Mouse (Mus musculus) kidney, embryonic 14.5 days (tissue): Measurements from ENCODE around the gene Dlg2. TPM values are rescaled to one million over a fixed set of nuclear protein-coding genes. Genes with fewer than 3 reads are reported as not detected.

Source experiments
- ATAC-seq: fragments of 200-750 bp; cut with Nextera tagmentation; 2 replicates; pipeline ENCODE4 v1.8.0; 2017; ENCODE audit warnings: moderate number of reproducible peaks, mild to moderate bottlenecking, moderate TSS enrichment, moderate library complexity; ENCODE audit not compliant: low FRiP score, low TSS enrichment
- H3K27ac ChIP-seq: fragments of 300-500 bp; sonication (generic); 2 replicates; pipeline ENCODE4 v1.5.1; 2014; ENCODE audit warnings: low read depth, mild to moderate bottlenecking, low read length, moderate library complexity, mixed read lengths
- H3K27me3 ChIP-seq: fragments of 300-500 bp; sonication (generic); 2 replicates; pipeline ENCODE4 v1.6.1; 2014; ENCODE audit warnings: mild to moderate bottlenecking, low read length; ENCODE audit not compliant: control insufficient read depth, insufficient read depth
- H3K36me3 ChIP-seq: fragments of 300-500 bp; sonication (generic); 2 replicates; pipeline ENCODE4 v1.6.1; 2014; ENCODE audit warnings: low read length, mixed read lengths; ENCODE audit not compliant: control insufficient read depth, insufficient read depth
- H3K4me1 ChIP-seq: fragments of 300-500 bp; sonication (generic); 2 replicates; pipeline ENCODE4 v1.6.1; 2014; ENCODE audit warnings: low read length, mixed read lengths; ENCODE audit not compliant: control insufficient read depth, insufficient read depth
- H3K4me2 ChIP-seq: fragments of 300-500 bp; sonication (generic); replicated peaks from 2 replicates; pipeline ENCODE4 v1.6.1; 2014; ENCODE audit warnings: low read depth, mild to moderate bottlenecking, low read length
- H3K4me3 ChIP-seq: fragments of 300-500 bp; sonication (generic); 2 replicates; pipeline ENCODE4 v1.5.1; 2014; ENCODE audit warnings: mild to moderate bottlenecking, low read length
- H3K9ac ChIP-seq: fragments of 300-500 bp; sonication (generic); 2 replicates; pipeline ENCODE4 v1.6.1; 2014; ENCODE audit warnings: low read depth, mild to moderate bottlenecking, low read length, moderate library complexity
- H3K9me3 ChIP-seq: fragments of 300-500 bp; sonication (generic); 2 replicates; pipeline ENCODE4 v1.6.1; 2016; ENCODE audit warnings: low read length; ENCODE audit not compliant: control insufficient read depth
- WGBS: fragments of 180-500 bp; shearing (Covaris S2); extraction: QIAGEN DNeasy Blood & Tissue Kit; methylation state at CpG from one replicate; pipeline ENCODE4 v1.1.7; 2014; 5-methylcytosine and 5-hydroxymethylcytosine counted together
- polyA plus RNA-seq: library from polyadenylated mRNA; unstranded; fragments of >200 nt; fragmentation: Nextera tagmentation; extraction: Ambion mirVana; gene quantifications from 2 replicates; pipeline ENCODE4 v1.2.1, GENCODE M21; 2014

The Dlg2 gene
- polyA plus RNA-seq, 1 experiment from 2014 or later, result 0.97 TPM

- Histone ChIP-seq H3K36me3 (no peaks in the 10 kb centered on the region), H3K9ac (no peak overlapping the region), H3K4me2 (no peak overlapping the region), H3K4me3 (no peak overlapping the region), H3K27me3 (no peaks in the 10 kb centered on the region), H3K4me1 (no peaks in the 10 kb centered on the region), H3K9me3 (no peaks in the 10 kb centered on the region), H3K27ac (no peak overlapping the region)
- no peak for ATAC-seq
- WGBS, result 67% methylated on average over 3 of the region's 3 CpGs
Measured at GRCm38 (mm10) chr7:91443913-91444312, 967.4 kb downstream of the Dlg2 start.

- Histone ChIP-seq H3K4me2 (no peak overlapping the region), H3K4me1 (no peaks in the 10 kb centered on the region), H3K36me3 (no peaks in the 10 kb centered on the region), H3K27me3 (no peaks in the 10 kb centered on the region), H3K27ac (no peak overlapping the region), H3K4me3 (no peak overlapping the region), H3K9ac (no peak overlapping the region), H3K9me3 (no peaks in the 10 kb centered on the region)
- ATAC-seq, result no peak
- WGBS, result 70% methylated on average over 3 of the region's 3 CpGs
Measured at GRCm38 (mm10) chr7:91444728-91445127, 968.3 kb downstream of the Dlg2 start.

- no peaks in the 10 kb centered on the region for H3K4me1 ChIP-seq
- ATAC-seq, result no peak
- no peaks in the 10 kb centered on the region for H3K9me3 ChIP-seq
- no peak overlapping the region for H3K9ac ChIP-seq
- H3K4me2 ChIP-seq, result no peak overlapping the region
- no peaks in the 10 kb centered on the region for H3K36me3 ChIP-seq
- H3K27ac ChIP-seq, result no peak overlapping the region
- no peaks in the 10 kb centered on the region for H3K27me3 ChIP-seq
- H3K4me3 ChIP-seq, result no peak overlapping the region
- 13% methylated on average over 1 of the region's 1 CpGs for WGBS
Measured at GRCm38 (mm10) chr7:91456796-91457195, 980.3 kb downstream of the Dlg2 start.

- Histone ChIP-seq H3K4me1 (no peaks in the 10 kb centered on the region), H3K9ac (no peak overlapping the region), H3K27me3 (no peaks in the 10 kb centered on the region), H3K36me3 (no peaks in the 10 kb centered on the region), H3K27ac (no peak overlapping the region), H3K4me2 (no peak overlapping the region), H3K4me3 (no peak overlapping the region), H3K9me3 (no peaks in the 10 kb centered on the region)
- peak; percentile 69; the same call in 1 of the 2 replicates for ATAC-seq
- 0% methylated on average over 1 of the region's 1 CpGs for WGBS
Measured at GRCm38 (mm10) chr7:91457207-91457606, 980.7 kb downstream of the Dlg2 start.

- H3K4me1 ChIP-seq, result no peaks in the 10 kb centered on the region
- ATAC-seq, result no peak
- H3K4me2 ChIP-seq, result no peak overlapping the region
- 92% methylated on average over 3 of the region's 3 CpGs for WGBS
- H3K36me3 ChIP-seq, result no peaks in the 10 kb centered on the region
- H3K4me3 ChIP-seq, result no peak overlapping the region
- H3K9ac ChIP-seq, result no peak overlapping the region
- no peak overlapping the region for H3K27ac ChIP-seq
- H3K27me3 ChIP-seq, result no peaks in the 10 kb centered on the region
- H3K9me3 ChIP-seq, result no peaks in the 10 kb centered on the region
Measured at GRCm38 (mm10) chr7:91461352-91461751, 984.9 kb downstream of the Dlg2 start.

- Histone ChIP-seq H3K4me2 (no peak overlapping the region), H3K4me3 (no peak overlapping the region), H3K27me3 (no peaks in the 10 kb centered on the region), H3K27ac (no peak overlapping the region), H3K4me1 (no peaks in the 10 kb centered on the region), H3K9me3 (no peaks in the 10 kb centered on the region), H3K9ac (no peak overlapping the region), H3K36me3 (no peaks in the 10 kb centered on the region)
- no peak for ATAC-seq
- 29% methylated on average over 7 of the region's 7 CpGs for WGBS
Measured at GRCm38 (mm10) chr7:91463256-91463655, 986.8 kb downstream of the Dlg2 start.

- H3K27ac ChIP-seq, result no peak overlapping the region
- no peaks in the 10 kb centered on the region for H3K9me3 ChIP-seq
- no peak overlapping the region for H3K4me2 ChIP-seq
- no peak overlapping the region for H3K9ac ChIP-seq
- WGBS, result 85% methylated on average over 3 of the region's 3 CpGs
- no peaks in the 10 kb centered on the region for H3K27me3 ChIP-seq
- H3K4me3 ChIP-seq, result no peak overlapping the region
- ATAC-seq, result no peak
- H3K4me1 ChIP-seq, result no peaks in the 10 kb centered on the region
- no peaks in the 10 kb centered on the region for H3K36me3 ChIP-seq
Measured at GRCm38 (mm10) chr7:91467061-91467460, 990.6 kb downstream of the Dlg2 start.

- Histone ChIP-seq H3K4me2 (no peak overlapping the region), H3K4me1 (no peaks in the 10 kb centered on the region), H3K9ac (no peak overlapping the region), H3K4me3 (no peak overlapping the region), H3K27ac (no peak overlapping the region), H3K27me3 (no peaks in the 10 kb centered on the region), H3K9me3 (no peaks in the 10 kb centered on the region), H3K36me3 (no peaks in the 10 kb centered on the region)
- ATAC-seq, result no peak
- 66% methylated on average over 3 of the region's 3 CpGs for WGBS
Measured at GRCm38 (mm10) chr7:91479145-91479544, 1002.7 kb downstream of the Dlg2 start.

- Histone ChIP-seq H3K36me3 (no peaks in the 10 kb centered on the region), H3K27me3 (no peaks in the 10 kb centered on the region), H3K27ac (no peak overlapping the region), H3K9ac (no peak overlapping the region), H3K4me3 (no peak overlapping the region), H3K9me3 (no peaks in the 10 kb centered on the region), H3K4me2 (no peak overlapping the region), H3K4me1 (no peaks in the 10 kb centered on the region)
- 84% methylated on average over 1 of the region's 1 CpGs for WGBS
- ATAC-seq, result no peak
Measured at GRCm38 (mm10) chr7:91481574-91482197, 1005.2 kb downstream of the Dlg2 start.
